Mouse (Mus musculus): Measurements from ENCODE around the gene Unc5c. TPM values are rescaled to one million over a fixed set of nuclear protein-coding genes. Genes with fewer than 3 reads are reported as not detected.

Gene Unc5c
- polyA plus RNA-seq, 1 experiment from 2014 or later: 5.8 TPM

GRCm38 (mm10) chr3:141627639-141627977 lies 162.6 kb downstream of the Unc5c start:
- Histone ChIP-seq H3K27ac (replicated peaks) (no peak overlapping the region), H3K4me3 (no peak overlapping the region), H3K4me1 (0 out of 2 replicates have a peak, but pooled peaks cover 2% of the 10 kb centered on the region), H3K36me3 (no peaks in the 10 kb centered on the region), H3K9me3 (replicated peaks) (no peaks in the 10 kb centered on the region), H3K27me3 (ENCODE audit: low read depth, poor library complexity, severe bottlenecking) (no peaks in the 10 kb centered on the region)
- WGBS: 91% methylated on average over 5 of the region's 5 CpGs
- DNase-seq (ENCODE audit: low spot score): no peak

GRCm38 (mm10) chr3:141629431-141629830 lies 164.4 kb downstream of the Unc5c start:
- 53% methylated on average over 1 of the region's 1 CpGs for WGBS
- Histone ChIP-seq H3K27ac (replicated peaks) (no peak overlapping the region), H3K4me3 (no peak overlapping the region), H3K9me3 (replicated peaks) (no peaks in the 10 kb centered on the region), H3K36me3 (no peaks in the 10 kb centered on the region), H3K4me1 (0 out of 2 replicates have a peak, but pooled peaks cover 2% of the 10 kb centered on the region), H3K27me3 (ENCODE audit: low read depth, poor library complexity, severe bottlenecking) (no peaks in the 10 kb centered on the region)
- no peak for DNase-seq (ENCODE audit: low spot score)

- no peak overlapping the region for H3K27ac ChIP-seq (replicated peaks)
- WGBS: 83% methylated on average over 1 of the region's 1 CpGs
- no peak for DNase-seq (ENCODE audit: low spot score)
- H3K4me3 ChIP-seq: no peak overlapping the region
- no peaks in the 10 kb centered on the region for H3K36me3 ChIP-seq
- no peaks in the 10 kb centered on the region for H3K9me3 ChIP-seq (replicated peaks)
- H3K4me1 ChIP-seq: no peaks in the 10 kb centered on the region
- no peaks in the 10 kb centered on the region for H3K27me3 ChIP-seq (ENCODE audit: low read depth, poor library complexity, severe bottlenecking)
Observed at GRCm38 (mm10) chr3:141637900-141638299, 172.9 kb downstream of the Unc5c start.

- Histone ChIP-seq H3K4me1 (no peaks in the 10 kb centered on the region), H3K27ac (replicated peaks) (no peak overlapping the region), H3K4me3 (no peak overlapping the region), H3K36me3 (no peaks in the 10 kb centered on the region), H3K9me3 (replicated peaks) (no peaks in the 10 kb centered on the region), H3K27me3 (ENCODE audit: low read depth, poor library complexity, severe bottlenecking) (no peaks in the 10 kb centered on the region)
- DNase-seq (ENCODE audit: low spot score): no peak
- WGBS: 76% methylated on average over 5 of the region's 5 CpGs
Observed at GRCm38 (mm10) chr3:141644264-141644663, 179.2 kb downstream of the Unc5c start.

GRCm38 (mm10) chr3:141646588-141646987 lies 181.6 kb downstream of the Unc5c start:
- Histone ChIP-seq H3K27me3 (ENCODE audit: low read depth, poor library complexity, severe bottlenecking) (no peaks in the 10 kb centered on the region), H3K4me3 (no peak overlapping the region), H3K36me3 (no peaks in the 10 kb centered on the region), H3K27ac (replicated peaks) (no peak overlapping the region), H3K9me3 (replicated peaks) (no peaks in the 10 kb centered on the region), H3K4me1 (no peaks in the 10 kb centered on the region)
- 93% methylated on average over 2 of the region's 2 CpGs for WGBS
- DNase-seq (ENCODE audit: low spot score): no peak

- 92% methylated on average over 3 of the region's 3 CpGs for WGBS
Observed at GRCm38 (mm10) chr3:141650658-141651057, 185.6 kb downstream of the Unc5c start.

GRCm38 (mm10) chr3:141653915-141654314 lies 188.9 kb downstream of the Unc5c start:
- 94% methylated on average over 1 of the region's 1 CpGs for WGBS
- H3K4me3 ChIP-seq: no peak overlapping the region
- H3K4me1 ChIP-seq: no peaks in the 10 kb centered on the region
- no peak overlapping the region for H3K27ac ChIP-seq (replicated peaks)
- no peaks in the 10 kb centered on the region for H3K27me3 ChIP-seq (ENCODE audit: low read depth, poor library complexity, severe bottlenecking)
- H3K9me3 ChIP-seq (replicated peaks): no peaks in the 10 kb centered on the region
- no peaks in the 10 kb centered on the region for H3K36me3 ChIP-seq
- DNase-seq (ENCODE audit: low spot score): no peak

More at GRCm38 (mm10) chr3:141650658-141651057, 185.6 kb downstream of the Unc5c start:
- H3K9me3 ChIP-seq (replicated peaks): no peaks in the 10 kb centered on the region
- DNase-seq (ENCODE audit: low spot score): no peak
- no peak overlapping the region for H3K4me3 ChIP-seq
- no peaks in the 10 kb centered on the region for H3K4me1 ChIP-seq
- no peaks in the 10 kb centered on the region for H3K36me3 ChIP-seq
- no peak overlapping the region for H3K27ac ChIP-seq (replicated peaks)
- no peaks in the 10 kb centered on the region for H3K27me3 ChIP-seq (ENCODE audit: low read depth, poor library complexity, severe bottlenecking)

GRCm38 (mm10) chr3:141659041-141659789 lies 194.2 kb downstream of the Unc5c start:
- 79% methylated on average over 3 of the region's 3 CpGs for WGBS
- Histone ChIP-seq H3K9me3 (replicated peaks) (no peaks in the 10 kb centered on the region), H3K27ac (replicated peaks) (no peak overlapping the region), H3K36me3 (no peaks in the 10 kb centered on the region), H3K27me3 (ENCODE audit: low read depth, poor library complexity, severe bottlenecking) (no peaks in the 10 kb centered on the region), H3K4me1 (no peaks in the 10 kb centered on the region), H3K4me3 (no peak overlapping the region)
- no peak for DNase-seq (ENCODE audit: low spot score)

GRCm38 (mm10) chr3:141660065-141661062 lies 195.3 kb downstream of the Unc5c start:
- Histone ChIP-seq H3K36me3 (no peaks in the 10 kb centered on the region), H3K4me1 (no peaks in the 10 kb centered on the region), H3K4me3 (no peak overlapping the region), H3K27ac (replicated peaks) (no peak overlapping the region), H3K27me3 (ENCODE audit: low read depth, poor library complexity, severe bottlenecking) (no peaks in the 10 kb centered on the region), H3K9me3 (replicated peaks) (no peaks in the 10 kb centered on the region)
- no peak for DNase-seq (ENCODE audit: low spot score)
- 76% methylated on average over 15 of the region's 15 CpGs for WGBS

- Histone ChIP-seq H3K27me3 (ENCODE audit: low read depth, poor library complexity, severe bottlenecking) (peaks cover 3% of the 10 kb centered on the region; the same call in 1 of the 2 replicates), H3K36me3 (no peaks in the 10 kb centered on the region), H3K4me3 (no peak overlapping the region), H3K27ac (replicated peaks) (no peak overlapping the region), H3K9me3 (replicated peaks) (no peaks in the 10 kb centered on the region), H3K4me1 (peaks cover 10% of the 10 kb centered on the region; the same call in 1 of the 2 replicates)
- 73% methylated on average over 2 of the region's 2 CpGs for WGBS
- no peak for DNase-seq (ENCODE audit: low spot score)
Observed at GRCm38 (mm10) chr3:141689113-141689512, 224.1 kb downstream of the Unc5c start.

- peaks cover 3% of the 10 kb centered on the region; the same call in 1 of the 2 replicates for H3K27me3 ChIP-seq (ENCODE audit: low read depth, poor library complexity, severe bottlenecking)
- no peak overlapping the region for H3K4me3 ChIP-seq
- WGBS: 92% methylated on average over 1 of the region's 1 CpGs
- no peak overlapping the region for H3K27ac ChIP-seq (replicated peaks)
- H3K4me1 ChIP-seq: peaks cover 10% of the 10 kb centered on the region; the same call in 1 of the 2 replicates
- no peaks in the 10 kb centered on the region for H3K9me3 ChIP-seq (replicated peaks)
- no peaks in the 10 kb centered on the region for H3K36me3 ChIP-seq
- DNase-seq (ENCODE audit: low spot score): no peak
Observed at GRCm38 (mm10) chr3:141690676-141691075, 225.7 kb downstream of the Unc5c start.

GRCm38 (mm10) chr3:141691418-141691817 lies 226.4 kb downstream of the Unc5c start:
- Histone ChIP-seq H3K4me1 (peaks cover 10% of the 10 kb centered on the region; the same call in 1 of the 2 replicates), H3K27ac (replicated peaks) (no peak overlapping the region), H3K27me3 (ENCODE audit: low read depth, poor library complexity, severe bottlenecking) (peaks cover 3% of the 10 kb centered on the region; the same call in 1 of the 2 replicates), H3K4me3 (no peak overlapping the region), H3K9me3 (replicated peaks) (no peaks in the 10 kb centered on the region), H3K36me3 (no peaks in the 10 kb centered on the region)
- no peak for DNase-seq (ENCODE audit: low spot score)
- WGBS: 86% methylated on average over 3 of the region's 3 CpGs
